Mouse (Mus musculus) midbrain, embryonic 12.5 days (tissue): ENCODE results near the gene Arhgdig. TPM values are rescaled to one million over a fixed set of nuclear protein-coding genes. Genes with fewer than 3 reads are reported as not detected.

ENCODE experiments used
- ATAC-seq: fragments of 200-750 bp; cut with Nextera tagmentation; 2 replicates; pipeline ENCODE4 v1.8.0; 2017; ENCODE audit warnings: low read depth, moderate TSS enrichment, moderate library complexity; ENCODE audit not compliant: low FRiP score
- H3K27ac ChIP-seq: fragments of 300-500 bp; sonication (generic); replicated peaks from 2 replicates; pipeline ENCODE4 v1.5.1; 2016; ENCODE audit warnings: mild to moderate bottlenecking
- H3K27me3 ChIP-seq: fragments of 300-500 bp; sonication (generic); 2 replicates; pipeline ENCODE4 v1.6.1; 2016; ENCODE audit warnings: mild to moderate bottlenecking
- H3K36me3 ChIP-seq: fragments of 300-500 bp; sonication (generic); 2 replicates; pipeline ENCODE4 v1.6.1; 2016
- H3K4me1 ChIP-seq: fragments of 300-500 bp; sonication (generic); 2 replicates; pipeline ENCODE4 v1.6.1; 2016
- H3K4me2 ChIP-seq: fragments of 300-500 bp; sonication (generic); replicated peaks from 2 replicates; pipeline ENCODE4 v1.6.1; 2016; ENCODE audit warnings: mild to moderate bottlenecking, moderate library complexity
- H3K4me3 ChIP-seq: fragments of 300-500 bp; sonication (generic); 2 replicates; pipeline ENCODE4 v1.5.1; 2016; ENCODE audit warnings: mild to moderate bottlenecking
- H3K9ac ChIP-seq: fragments of 300-500 bp; sonication (generic); replicated peaks from 2 replicates; pipeline ENCODE4 v1.6.1; 2016; ENCODE audit warnings: mild to moderate bottlenecking, moderate library complexity
- H3K9me3 ChIP-seq: fragments of 300-500 bp; sonication (generic); 2 replicates; pipeline ENCODE4 v1.6.1; 2016; ENCODE audit warnings: mild to moderate bottlenecking
- WGBS: fragments of 180-500 bp; shearing (Covaris S2); methylation state at CpG from one replicate; pipeline ENCODE4 v1.1.7; 2016; 5-methylcytosine and 5-hydroxymethylcytosine counted together
- polyA plus RNA-seq: library from polyadenylated mRNA; unstranded; fragments of >200 nt; fragmentation: Nextera tagmentation; extraction: Ambion mirVana; gene quantifications from 2 replicates; pipeline ENCODE4 v1.2.1, GENCODE M21; 2016

Gene Arhgdig
- polyA plus RNA-seq, 1 experiment from 2014 or later, result 5.8 TPM

DNA sequence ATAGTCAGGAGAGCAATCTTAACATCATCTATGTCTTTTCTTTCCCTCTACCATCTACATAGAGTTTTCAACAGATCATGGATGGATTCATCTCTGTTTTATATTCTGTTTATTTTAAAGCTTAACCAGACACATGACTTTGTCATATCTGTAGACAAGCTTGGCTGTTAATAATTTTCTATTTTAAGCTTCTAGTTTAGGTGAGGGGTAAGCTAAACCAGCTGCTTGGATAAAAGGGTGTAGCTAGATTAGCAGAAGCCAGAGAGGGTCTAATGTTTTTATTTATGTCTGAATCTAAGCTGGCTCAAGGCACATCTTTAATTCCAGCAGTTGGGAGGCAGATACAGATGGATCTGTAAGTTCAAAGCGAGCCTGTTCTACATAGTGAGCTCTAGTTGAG is 44.9 kb downstream of the Arhgdig start:
- no peak overlapping the region for H3K4me3 ChIP-seq
- H3K27me3 ChIP-seq, result no peaks in the 10 kb centered on the region
- no peaks in the 10 kb centered on the region for H3K4me1 ChIP-seq
- 0 out of 2 replicates have a peak, but pooled peaks cover 7% of the 10 kb centered on the region for H3K36me3 ChIP-seq
- WGBS, result 94% methylated on average over 1 of the region's 1 CpGs
- no peak overlapping the region for H3K27ac ChIP-seq
- no peak for ATAC-seq
- H3K9me3 ChIP-seq, result no peaks in the 10 kb centered on the region
- H3K9ac ChIP-seq, result no peak overlapping the region
- H3K4me2 ChIP-seq, result no peak overlapping the region

DNA sequence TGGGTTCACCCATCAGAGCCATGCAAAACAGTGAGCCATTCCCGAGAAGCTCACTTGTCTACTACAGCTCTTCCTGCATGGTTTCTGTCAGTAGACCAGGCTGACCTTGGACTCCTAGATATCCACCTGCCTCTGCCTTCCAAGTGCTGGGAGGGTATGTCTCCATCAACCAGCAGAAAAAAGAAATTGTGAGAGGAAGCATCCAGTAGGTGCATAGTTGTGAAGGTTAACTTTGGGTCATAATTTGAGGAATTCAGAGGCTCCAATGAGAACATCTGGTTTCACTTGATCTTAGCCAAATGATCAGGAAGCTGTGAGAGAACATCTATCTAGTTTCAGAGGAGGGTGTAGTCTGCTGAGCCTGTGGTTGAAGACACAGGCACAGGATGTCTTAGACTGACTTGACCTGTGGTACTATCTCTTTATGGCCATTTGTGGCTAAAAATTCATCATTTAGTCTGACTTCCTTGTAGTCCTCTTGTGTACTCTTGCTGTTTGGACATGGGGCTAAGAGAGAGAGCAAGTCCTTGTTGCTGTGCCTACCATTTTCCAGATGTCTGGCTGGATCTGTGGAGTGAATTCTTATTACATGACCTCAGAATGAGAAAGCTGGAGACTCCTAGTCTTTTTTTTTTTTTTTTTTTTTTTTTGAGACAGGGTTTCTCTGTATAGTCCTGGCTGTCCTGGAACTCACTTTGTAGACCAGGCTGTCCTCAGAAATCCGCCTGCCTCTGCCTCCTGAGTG is 55.5 kb downstream of the Arhgdig start:
- ATAC-seq, result no peak
- Histone ChIP-seq H3K27me3 (no peaks in the 10 kb centered on the region), H3K9me3 (no peaks in the 10 kb centered on the region), H3K36me3 (peaks cover 64% of the 10 kb centered on the region), H3K4me2 (no peak overlapping the region), H3K4me1 (no peaks in the 10 kb centered on the region), H3K9ac (no peak overlapping the region), H3K4me3 (no peak overlapping the region), H3K27ac (no peak overlapping the region)
- WGBS, result 95% methylated on average over 2 of the region's 2 CpGs

Other genes with a start within 250 kb of the Arhgdig start
- gene Capn15, start 222.0 kb downstream of the Arhgdig start, polyA plus RNA-seq, result 30.4 and 30.6 TPM in 2 replicates
- 43.1 and 44.8 TPM in 2 replicates for gene Rab11fip3, start 138.2 kb downstream of the Arhgdig start, polyA plus RNA-seq
- gene Decr2, start 117.4 kb downstream of the Arhgdig start, polyA plus RNA-seq, result 25.1 and 27.7 TPM in 2 replicates
- gene Nme4, start 112.2 kb downstream of the Arhgdig start, polyA plus RNA-seq, result 48.0 and 50.7 TPM in 2 replicates
- 2.1 and 2.9 TPM in 2 replicates for gene Tmem8, start 94.5 kb downstream of the Arhgdig start, polyA plus RNA-seq
- 194 and 210 TPM in 2 replicates for gene Mrpl28, start 84.3 kb downstream of the Arhgdig start, polyA plus RNA-seq
- 17.6 and 18.2 TPM in 2 replicates for gene Axin1, start 69.1 kb downstream of the Arhgdig start, polyA plus RNA-seq
- gene Pdia2, start 8.7 kb downstream of the Arhgdig start, polyA plus RNA-seq, result 0.13 and 0.27 TPM in 2 replicates
- 0.34 and 1.5 TPM in 2 replicates for gene Rgs11, start 4.8 kb downstream of the Arhgdig start, polyA plus RNA-seq
- gene Fam234a, start 36.5 kb upstream of the Arhgdig start, polyA plus RNA-seq, result 25.5 and 29.5 TPM in 2 replicates
- 140 and 145 TPM in 2 replicates for gene Luc7l, start 45.1 kb upstream of the Arhgdig start, polyA plus RNA-seq
- 0.43 and 0.50 TPM in 2 replicates for gene Neurl1b, start 207.0 kb upstream of the Arhgdig start, polyA plus RNA-seq